Mouse (Mus musculus) lung, adult 2 months (tissue): Measurements from ENCODE around the gene Gata5. TPM values are rescaled to one million over a fixed set of nuclear protein-coding genes. Genes with fewer than 3 reads are reported as not detected.

ENCODE experiments used
- DNase-seq: peaks from one replicate; pipeline ENCODE4 v3.0.0; 2022
- H3K4me1 ChIP-seq: fragments of 200-500 bp; 2 replicates; pipeline ENCODE4 v1.6.1; 2011; ENCODE audit warnings: low read length; ENCODE audit not compliant: control insufficient read depth, insufficient read depth
- H3K4me3 ChIP-seq: fragments of 200-500 bp; replicated peaks from 2 replicates; pipeline ENCODE3; 2011; ENCODE audit warnings: low read depth, mild to moderate bottlenecking, control low read depth, low read length; ENCODE audit errors: extremely low read depth
- CTCF ChIP-seq: fragments of 200-500 bp; IDR thresholded peaks from 2 replicates; pipeline ENCODE4 v1.5.1; 2011; ENCODE audit warnings: mild to moderate bottlenecking, low read length, control low read depth; ENCODE audit not compliant: insufficient read depth
- POLR2A ChIP-seq: fragments of 200-500 bp; IDR thresholded peaks from 2 replicates; pipeline ENCODE4 v1.6.1; 2011; ENCODE audit warnings: low read depth, mild to moderate bottlenecking, control low read depth, low read length, borderline replicate concordance; ENCODE audit errors: extremely low read depth
- WGBS: fragments of 180-500 bp; shearing (Covaris S2); methylation state at CpG from one replicate; pipeline ENCODE4 v1.1.7; 2018; 5-methylcytosine and 5-hydroxymethylcytosine counted together
- polyA plus RNA-seq: library from polyadenylated mRNA; depleted of rRNA; stranded (reverse); fragments of >200 nt; gene quantifications from 2 replicates; pipeline ENCODE4 v1.2.3, GENCODE M21; 2012; rRNA removed

The Gata5 gene
- polyA plus RNA-seq, result 5.4 and 9.9 TPM in 2 replicates

GRCm38 (mm10) chr2:180334551-180334986 lies at the start of gene Gata5:
Gata5 (minus strand) TSS chr2:180334699.
- DNase-seq, result peak; percentile 43
- peaks cover 7% of the 10 kb centered on the region; the same call in 1 of the 2 replicates for H3K4me1 ChIP-seq
- peak within 1 kb of the TSS; percentile 53 for H3K4me3 ChIP-seq
- TF ChIP-seq CTCF, result no peak
- 0 out of 2 replicates have a peak, but pooled peaks have one; percentile 30 for TF ChIP-seq POLR2A
- WGBS, result 1% methylated on average over 33 of the region's 33 CpGs

DNA sequence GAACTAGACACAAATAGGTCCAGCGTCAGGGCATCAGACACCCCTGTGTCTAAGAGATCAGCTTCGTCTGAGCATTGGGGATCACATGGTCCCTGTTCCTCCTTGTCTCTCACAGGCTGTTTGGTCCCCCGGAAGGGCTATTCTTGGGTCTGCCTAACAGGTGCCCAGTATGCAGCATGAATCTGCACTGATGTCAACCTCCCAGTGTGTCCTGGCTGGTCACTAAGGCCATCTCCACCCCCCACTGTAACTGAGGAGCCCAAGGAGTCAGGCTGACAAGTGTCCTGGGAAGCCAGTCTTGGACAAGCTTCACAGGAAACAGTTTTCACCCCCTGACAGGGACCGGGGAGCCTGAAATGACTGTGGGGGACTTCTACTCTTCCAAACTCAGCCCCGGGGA lies 42.2 kb upstream of the Gata5 start:
- no peaks in the 10 kb centered on the region for H3K4me1 ChIP-seq
- no peak overlapping the region for H3K4me3 ChIP-seq
- TF ChIP-seq POLR2A, result no peak
- no peak for TF ChIP-seq CTCF
- DNase-seq, result no peak
- whole genome bisulfite sequencing, result 65% methylated on average over 5 of the region's 5 CpGs

DNA sequence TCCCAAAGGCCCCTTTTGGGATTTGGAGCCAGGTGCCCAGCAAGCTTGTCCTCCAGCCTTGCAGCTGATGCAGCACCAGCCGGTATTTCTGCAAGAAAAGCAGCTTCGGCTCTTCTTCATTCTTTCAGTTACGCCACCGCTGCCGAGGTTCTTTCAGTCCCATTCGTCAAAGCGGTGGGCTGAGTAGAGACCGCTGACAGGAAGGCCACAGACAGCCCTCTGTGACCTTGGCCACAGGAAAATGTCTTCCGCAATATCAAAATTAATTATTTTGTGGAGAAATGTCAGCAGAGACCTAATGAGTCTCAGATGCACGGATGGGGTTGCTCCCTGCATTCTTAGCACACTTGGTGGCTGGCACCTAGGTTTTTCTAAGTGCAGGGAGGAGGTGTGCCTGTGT lies 38.8 kb upstream of the Gata5 start:
- no peak for DNase-seq
- TF ChIP-seq CTCF, result no peak
- no peak for TF ChIP-seq POLR2A

DNA sequence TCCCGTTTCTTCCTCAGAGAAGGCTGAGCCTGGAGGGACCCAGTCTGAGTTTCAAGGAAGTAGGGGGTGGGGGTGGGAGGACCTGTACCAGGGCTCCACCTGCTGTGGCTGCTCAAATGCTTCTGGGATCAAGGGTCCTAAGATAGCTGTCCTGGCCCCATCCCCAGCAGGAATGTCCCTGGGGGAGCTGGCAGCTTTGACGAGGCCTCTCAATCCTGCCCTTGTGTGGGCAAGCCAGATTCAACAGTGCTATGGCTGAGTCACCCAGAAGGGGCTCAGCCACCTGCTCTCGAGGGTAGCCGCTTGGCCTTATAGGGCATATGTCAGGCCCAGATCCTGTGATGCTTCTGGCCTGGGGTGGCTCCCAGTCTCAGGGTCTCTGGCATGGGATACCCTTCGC lies 33.9 kb upstream of the Gata5 start:
- Histone ChIP-seq H3K4me3 (no peak overlapping the region), H3K4me1 (no peaks in the 10 kb centered on the region)
- DNase-seq, result no peak
- TF ChIP-seq POLR2A (no peak), CTCF (no peak)
- 69% methylated on average over 5 of the region's 5 CpGs for WGBS

More for the DNA sequence above, 38.8 kb upstream of the Gata5 start:
- WGBS, result 51% methylated on average over 10 of the region's 10 CpGs
- Histone ChIP-seq H3K4me1 (no peaks in the 10 kb centered on the region), H3K4me3 (no peak overlapping the region)

GRCm38 (mm10) chr2:180367350-180367749 lies 32.9 kb upstream of the Gata5 start:
- no peak overlapping the region for H3K4me3 ChIP-seq
- no peaks in the 10 kb centered on the region for H3K4me1 ChIP-seq
- no peak for DNase-seq
- WGBS, result 70% methylated on average over 4 of the region's 4 CpGs
- no peak for TF ChIP-seq CTCF
- no peak for TF ChIP-seq POLR2A

GRCm38 (mm10) chr2:180363434-180363720 lies 28.9 kb upstream of the Gata5 start:
- TF ChIP-seq CTCF (no peak), POLR2A (no peak)
- H3K4me1 ChIP-seq, result no peaks in the 10 kb centered on the region
- no peak overlapping the region for H3K4me3 ChIP-seq
- WGBS, result 66% methylated on average over 3 of the region's 3 CpGs
- DNase-seq, result no peak

GRCm38 (mm10) chr2:180362585-180363433 lies 28.3 kb upstream of the Gata5 start:
- Histone ChIP-seq H3K4me1 (no peaks in the 10 kb centered on the region), H3K4me3 (no peak overlapping the region)
- no peak for TF ChIP-seq CTCF
- TF ChIP-seq POLR2A, result no peak
- no peak for DNase-seq
- 64% methylated on average over 7 of the region's 7 CpGs for WGBS

GRCm38 (mm10) chr2:180359062-180359461 lies 24.6 kb upstream of the Gata5 start:
- TF ChIP-seq POLR2A (no peak), CTCF (no peak)
- Histone ChIP-seq H3K4me1 (no peaks in the 10 kb centered on the region), H3K4me3 (no peak overlapping the region)
- DNase-seq, result no peak
- 6% methylated on average over 4 of the region's 4 CpGs for WGBS

DNA sequence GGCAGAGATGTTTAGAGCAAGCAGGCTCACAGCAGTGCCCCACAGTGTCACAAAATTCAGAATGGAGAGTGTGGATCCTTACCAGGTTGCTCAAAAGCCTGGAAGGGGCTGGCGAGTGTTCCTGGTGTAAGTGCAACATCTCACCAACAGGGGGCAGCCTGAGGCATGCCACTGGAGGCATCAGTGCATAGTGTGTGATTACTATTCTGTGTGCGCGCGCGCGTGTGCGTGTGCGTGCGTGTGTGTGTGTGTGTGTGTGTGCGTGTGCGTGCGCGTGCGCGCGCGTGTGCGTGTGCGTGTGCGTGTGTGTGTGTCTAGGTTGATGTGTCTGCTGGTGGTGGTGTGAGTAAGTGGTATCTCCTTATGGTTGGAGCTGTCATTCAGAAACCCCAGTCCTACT lies 18.8 kb upstream of the Gata5 start:
- H3K4me1 ChIP-seq, result no peaks in the 10 kb centered on the region
- WGBS, result 80% methylated on average over 20 of the region's 20 CpGs
- no peak for DNase-seq
- TF ChIP-seq CTCF (peak; percentile 79), POLR2A (no peak)
- H3K4me3 ChIP-seq, result no peak overlapping the region

DNA sequence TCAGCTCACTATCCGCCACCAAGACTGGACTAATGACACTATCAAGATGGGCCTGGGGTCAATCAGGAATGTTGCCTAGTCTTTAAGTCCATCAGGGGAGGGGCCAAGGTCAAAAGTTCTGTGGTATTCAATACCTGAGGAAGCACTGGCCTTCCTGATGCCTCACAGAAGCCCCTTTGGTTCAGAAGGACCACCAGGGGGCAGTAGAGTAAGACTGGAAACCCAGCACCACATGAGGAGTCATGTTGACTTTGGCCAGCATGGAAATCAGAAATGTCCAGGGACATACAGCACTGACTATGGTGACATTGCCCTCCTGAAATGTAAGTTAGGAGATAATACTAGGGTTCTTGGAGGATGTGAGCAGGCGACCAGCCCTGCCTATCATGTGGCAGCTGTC lies 16.2 kb upstream of the Gata5 start:
- peaks cover 6% of the 10 kb centered on the region; the same call in 1 of the 2 replicates for H3K4me1 ChIP-seq
- no peak for DNase-seq
- H3K4me3 ChIP-seq, result no peak overlapping the region
- WGBS, result 74% methylated on average over 2 of the region's 2 CpGs
- no peak for TF ChIP-seq POLR2A
- TF ChIP-seq CTCF, result peak; percentile 47
